Mouse (Mus musculus): Measurements from ENCODE around the gene Whrn. TPM values are rescaled to one million over a fixed set of nuclear protein-coding genes. Genes with fewer than 3 reads are reported as not detected.

Gene Whrn
- polyA plus RNA-seq (2012; rRNA removed) = 31.0 and 34.3 TPM in 2 replicates

DNA sequence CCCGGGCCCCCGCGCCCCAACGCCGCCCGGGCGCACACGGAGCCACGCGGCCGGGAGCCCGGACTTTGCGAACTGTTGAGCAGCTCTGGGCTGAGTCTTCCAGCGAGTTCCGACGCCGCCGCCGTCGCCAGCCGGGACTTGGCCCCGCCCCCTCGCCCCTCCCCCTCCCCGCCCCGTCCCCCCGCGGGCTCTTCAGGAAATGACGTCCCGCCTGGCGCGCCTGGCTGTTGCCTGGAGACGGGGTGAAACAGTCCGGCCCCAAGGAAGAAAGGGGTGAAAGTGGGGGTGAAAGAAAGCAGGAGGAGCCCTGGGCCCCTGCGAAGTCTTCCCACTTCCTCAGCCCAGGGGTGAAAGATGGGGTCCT is at the start of gene Whrn:
Gene Whrn, minus strand, starts transcription at position 77 of the 364 bp plus-strand sequence.

GRCm38 (mm10) chr4:63544494-63545230 is 48.9 kb upstream of the Whrn start, which contains the start of gene Atp6v1g1:
Gene Atp6v1g1 (plus strand): TSS chr4:63544772.

DNA sequence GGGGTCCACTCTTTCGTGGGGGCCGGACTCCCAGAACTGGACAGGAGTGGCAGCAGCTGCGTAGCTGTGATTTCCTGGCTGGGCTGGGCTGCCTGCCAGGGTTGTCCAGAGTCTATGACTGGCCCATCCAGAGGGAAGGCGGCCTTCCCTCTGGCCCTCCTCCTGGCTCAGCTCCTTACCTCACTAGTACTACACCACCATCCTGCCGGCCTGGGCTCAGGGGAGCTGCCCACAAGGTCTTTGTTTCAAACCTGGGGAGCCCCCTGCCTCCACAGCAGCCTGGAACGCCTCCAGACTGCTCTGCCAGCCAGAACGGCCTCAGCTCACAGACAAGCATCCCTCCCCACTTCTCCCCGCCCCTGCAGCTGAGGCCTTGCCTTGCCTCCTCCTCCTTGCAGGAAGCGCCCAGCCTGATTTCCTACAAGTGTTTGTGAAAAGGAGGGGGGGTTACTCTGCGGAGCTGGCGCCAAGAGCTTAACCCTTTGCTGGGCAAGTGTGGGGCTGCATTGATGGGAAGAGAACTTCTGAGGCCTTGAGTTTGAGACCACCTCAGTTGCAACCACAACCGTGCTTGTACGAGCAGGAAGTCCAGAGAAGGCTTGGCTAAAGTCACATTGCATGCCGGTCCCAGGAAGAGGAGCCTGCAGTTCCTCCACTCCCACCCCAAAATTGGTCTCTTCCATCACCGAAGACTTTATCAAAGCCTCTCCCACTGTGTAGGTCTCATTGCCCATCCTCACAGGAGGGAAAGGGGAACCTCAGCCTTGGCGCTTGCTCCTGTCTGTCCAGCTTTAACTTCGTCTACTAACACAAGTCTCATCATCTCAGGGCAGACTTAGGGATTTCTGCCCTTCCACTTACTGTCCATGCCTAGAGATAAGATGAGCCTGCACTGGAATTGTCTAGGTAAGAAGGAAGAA is 92.5 kb downstream of the Whrn start, which contains the start of gene Akna:
Gene Akna, minus strand, starts transcription at position 315 of the 920 bp plus-strand sequence.

Other genes with a start within 250 kb of the Whrn start
- not detected in 2 replicates for gene Orm1, start 151.4 kb downstream of the Whrn start, polyA plus RNA-seq (2012; rRNA removed)
- gene Orm3, start 139.8 kb downstream of the Whrn start, polyA plus RNA-seq (2012; rRNA removed) = not detected in 2 replicates
- not detected in 2 replicates for gene Orm2, start 133.5 kb downstream of the Whrn start, polyA plus RNA-seq (2012; rRNA removed)
- gene Akna, start 92.6 kb downstream of the Whrn start, polyA plus RNA-seq (2012; rRNA removed) = 8.6 and 8.8 TPM in 2 replicates
- 177 and 200 TPM in 2 replicates for gene Atp6v1g1, start 48.8 kb upstream of the Whrn start, polyA plus RNA-seq (2012; rRNA removed)
- gene Tmem268, start 62.8 kb upstream of the Whrn start, polyA plus RNA-seq (2012; rRNA removed) = 5.1 and 5.7 TPM in 2 replicates
- gene Gm11213, start 109.3 kb upstream of the Whrn start, polyA plus RNA-seq (2012; rRNA removed) = not detected in 2 replicates
- gene Tex48, start 126.4 kb upstream of the Whrn start, polyA plus RNA-seq (2012; rRNA removed) = not detected in 2 replicates
- gene Gm11214, start 167.4 kb upstream of the Whrn start, polyA plus RNA-seq (2012; rRNA removed) = not detected in 2 replicates
- 0.01 and 0.06 TPM in 2 replicates for gene Tnfsf15, start 249.1 kb upstream of the Whrn start, polyA plus RNA-seq (2012; rRNA removed)